Mouse (Mus musculus) intestine, embryonic 14.5 days (tissue): ENCODE results near the gene Enpp4. TPM values are rescaled to one million over a fixed set of nuclear protein-coding genes. Genes with fewer than 3 reads are reported as not detected.

ENCODE experiments used
- ATAC-seq: fragments of 200-750 bp; cut with Nextera tagmentation; replicated peaks from 2 replicates; pipeline ENCODE4 v1.8.0; 2017; ENCODE audit warnings: low read depth, moderate number of reproducible peaks, moderate TSS enrichment, moderate library complexity; ENCODE audit not compliant: low FRiP score, low TSS enrichment
- DNase-seq: peaks from one replicate; pipeline ENCODE4 v3.0.0-alpha.2; 2018; ENCODE audit warnings: low spot score
- H3K27ac ChIP-seq: fragments of 300-500 bp; sonication (generic); 2 replicates; pipeline ENCODE4 v1.5.1; 2014; ENCODE audit warnings: low read depth, mild to moderate bottlenecking, control low read depth
- H3K27me3 ChIP-seq: fragments of 300-500 bp; sonication (generic); replicated peaks from 2 replicates; pipeline ENCODE4 v1.6.1; 2014; ENCODE audit warnings: low read length, control low read depth; ENCODE audit not compliant: control insufficient read depth, insufficient read depth
- H3K36me3 ChIP-seq: fragments of 300-500 bp; sonication (generic); 2 replicates; pipeline ENCODE4 v1.6.1; 2014; ENCODE audit warnings: low read length, control low read depth; ENCODE audit not compliant: control insufficient read depth, insufficient read depth
- H3K4me1 ChIP-seq: fragments of 300-500 bp; sonication (generic); replicated peaks from 2 replicates; pipeline ENCODE4 v1.6.1; 2014; ENCODE audit warnings: low read length, control low read depth, mixed read lengths; ENCODE audit not compliant: control insufficient read depth, insufficient read depth
- H3K4me2 ChIP-seq: fragments of 300-500 bp; sonication (generic); 2 replicates; pipeline ENCODE4 v1.6.1; 2014; ENCODE audit warnings: low read length
- H3K4me3 ChIP-seq: fragments of 300-500 bp; sonication (generic); 2 replicates; pipeline ENCODE4 v1.5.1; 2014; ENCODE audit warnings: low read depth, low read length, control low read depth, mixed read lengths
- H3K9ac ChIP-seq: fragments of 300-500 bp; sonication (generic); 2 replicates; pipeline ENCODE4 v1.6.1; 2014; ENCODE audit warnings: mild to moderate bottlenecking, low read length
- H3K9me3 ChIP-seq: fragments of 300-500 bp; sonication (generic); 2 replicates; pipeline ENCODE4 v1.6.1; 2016; ENCODE audit warnings: low read length, control low read depth; ENCODE audit not compliant: control insufficient read depth
- WGBS: fragments of 180-500 bp; shearing (Covaris S2); extraction: QIAGEN DNeasy Blood & Tissue Kit; methylation state at CpG from one replicate; pipeline ENCODE4 v1.1.7; 2014; 5-methylcytosine and 5-hydroxymethylcytosine counted together
- polyA plus RNA-seq: library from polyadenylated mRNA; unstranded; fragments of >200 nt; fragmentation: Nextera tagmentation; extraction: Ambion mirVana; gene quantifications from 2 replicates; pipeline ENCODE4 v1.2.1, GENCODE M21; 2014

Gene Enpp4
- polyA plus RNA-seq, 1 experiment from 2014 or later, result 5.8 TPM

- H3K9ac ChIP-seq, result no peak overlapping the region
- no peaks in the 10 kb centered on the region for H3K4me1 ChIP-seq
- no peaks in the 10 kb centered on the region for H3K36me3 ChIP-seq
- no peaks in the 10 kb centered on the region for H3K27me3 ChIP-seq
- ATAC-seq (no peak), DNase-seq (no peak)
- H3K4me2 ChIP-seq, result no peak overlapping the region
- no peak overlapping the region for H3K27ac ChIP-seq
- no peaks in the 10 kb centered on the region for H3K9me3 ChIP-seq
- WGBS, result 87% methylated on average over 2 of the region's 2 CpGs
- H3K4me3 ChIP-seq, result no peak overlapping the region
Observed at GRCm38 (mm10) chr17:44116584-44116983, 11.0 kb upstream of the Enpp4 start.

- Histone ChIP-seq H3K27me3 (no peaks in the 10 kb centered on the region), H3K27ac (no peak overlapping the region), H3K4me3 (no peak overlapping the region), H3K9me3 (no peaks in the 10 kb centered on the region), H3K4me1 (0 out of 2 replicates have a peak, but pooled peaks cover 3% of the 10 kb centered on the region), H3K9ac (no peak overlapping the region), H3K4me2 (no peak overlapping the region), H3K36me3 (no peaks in the 10 kb centered on the region)
- 72% methylated on average over 3 of the region's 3 CpGs for WGBS
- ATAC-seq (no peak), DNase-seq (no peak)
Observed at GRCm38 (mm10) chr17:44108331-44108730, 2.7 kb upstream of the Enpp4 start.

GRCm38 (mm10) chr17:44101961-44102360 is 3.6 kb downstream of the Enpp4 start:
- Histone ChIP-seq H3K4me2 (no peak overlapping the region), H3K9me3 (no peaks in the 10 kb centered on the region), H3K27me3 (no peaks in the 10 kb centered on the region), H3K4me3 (no peak overlapping the region), H3K9ac (no peak overlapping the region), H3K36me3 (no peaks in the 10 kb centered on the region), H3K27ac (no peak overlapping the region), H3K4me1 (0 out of 2 replicates have a peak, but pooled peaks cover 3% of the 10 kb centered on the region)
- no peak for ATAC-seq
- 92% methylated on average over 10 of the region's 10 CpGs for WGBS
- DNase-seq, result no peak

- no peak overlapping the region for H3K4me2 ChIP-seq
- H3K27ac ChIP-seq, result no peak overlapping the region
- 0 out of 2 replicates have a peak, but pooled peaks cover 3% of the 10 kb centered on the region for H3K4me1 ChIP-seq
- no peaks in the 10 kb centered on the region for H3K36me3 ChIP-seq
- H3K27me3 ChIP-seq, result no peaks in the 10 kb centered on the region
- WGBS, result 68% methylated on average over 9 of the region's 9 CpGs
- no peak overlapping the region for H3K4me3 ChIP-seq
- DNase-seq (no peak), ATAC-seq (no peak)
- H3K9me3 ChIP-seq, result no peaks in the 10 kb centered on the region
- no peak overlapping the region for H3K9ac ChIP-seq
Observed at GRCm38 (mm10) chr17:44100906-44101305, 4.7 kb downstream of the Enpp4 start.

- Histone ChIP-seq H3K36me3 (no peaks in the 10 kb centered on the region), H3K4me3 (no peak overlapping the region), H3K27me3 (no peaks in the 10 kb centered on the region), H3K9me3 (no peaks in the 10 kb centered on the region), H3K27ac (no peak overlapping the region), H3K9ac (no peak overlapping the region), H3K4me2 (no peak overlapping the region), H3K4me1 (0 out of 2 replicates have a peak, but pooled peaks cover 3% of the 10 kb centered on the region)
- DNase-seq (no peak), ATAC-seq (no peak)
- 61% methylated on average over 4 of the region's 4 CpGs for WGBS
Observed at GRCm38 (mm10) chr17:44100486-44100885, 5.1 kb downstream of the Enpp4 start.

GRCm38 (mm10) chr17:44091512-44091911 is 14.1 kb downstream of the Enpp4 start:
- Histone ChIP-seq H3K4me3 (no peak overlapping the region), H3K27ac (no peak overlapping the region), H3K4me2 (no peak overlapping the region), H3K4me1 (no peaks in the 10 kb centered on the region), H3K9ac (no peak overlapping the region), H3K9me3 (no peaks in the 10 kb centered on the region), H3K27me3 (no peaks in the 10 kb centered on the region), H3K36me3 (no peaks in the 10 kb centered on the region)
- ATAC-seq (no peak), DNase-seq (no peak)
- WGBS, result 46% methylated on average over 2 of the region's 2 CpGs

GRCm38 (mm10) chr17:44090916-44091315 is 14.7 kb downstream of the Enpp4 start:
- no peaks in the 10 kb centered on the region for H3K27me3 ChIP-seq
- H3K4me3 ChIP-seq, result no peak overlapping the region
- no peak overlapping the region for H3K9ac ChIP-seq
- no peaks in the 10 kb centered on the region for H3K9me3 ChIP-seq
- no peak overlapping the region for H3K27ac ChIP-seq
- WGBS, result 80% methylated on average over 2 of the region's 2 CpGs
- no peak overlapping the region for H3K4me2 ChIP-seq
- DNase-seq (peak; percentile 4), ATAC-seq (no peak)
- no peaks in the 10 kb centered on the region for H3K36me3 ChIP-seq
- H3K4me1 ChIP-seq, result no peaks in the 10 kb centered on the region

GRCm38 (mm10) chr17:44088226-44088625 is 17.4 kb downstream of the Enpp4 start:
- WGBS, result 95% methylated on average over 3 of the region's 3 CpGs
- Histone ChIP-seq H3K4me2 (no peak overlapping the region), H3K4me1 (no peaks in the 10 kb centered on the region), H3K27ac (no peak overlapping the region), H3K9ac (no peak overlapping the region), H3K4me3 (no peak overlapping the region), H3K9me3 (no peaks in the 10 kb centered on the region), H3K36me3 (0 out of 2 replicates have a peak, but pooled peaks cover 8% of the 10 kb centered on the region), H3K27me3 (no peaks in the 10 kb centered on the region)
- ATAC-seq, result no peak
- peak; percentile 16 for DNase-seq

- no peak overlapping the region for H3K27ac ChIP-seq
- 0 out of 2 replicates have a peak, but pooled peaks cover 8% of the 10 kb centered on the region for H3K36me3 ChIP-seq
- no peak overlapping the region for H3K4me2 ChIP-seq
- H3K4me1 ChIP-seq, result no peaks in the 10 kb centered on the region
- ATAC-seq (no peak), DNase-seq (peak; percentile 28)
- H3K4me3 ChIP-seq, result no peak overlapping the region
- no peak overlapping the region for H3K9ac ChIP-seq
- 88% methylated on average over 4 of the region's 4 CpGs for WGBS
- no peaks in the 10 kb centered on the region for H3K9me3 ChIP-seq
- no peaks in the 10 kb centered on the region for H3K27me3 ChIP-seq
Observed at GRCm38 (mm10) chr17:44083156-44083555, 22.5 kb downstream of the Enpp4 start.
